Mouse (Mus musculus) MEL (cell line): ENCODE measurements at regions not wholly inside any gene's neighbourhood (a gene's known extent, or its start where the extent isn't known, plus 50 kb on each side); places are given as distances from the start of the nearest gene placed in this dataset.

Source experiments
- CHD2 ChIP-seq: IDR thresholded peaks from 2 replicates; pipeline ENCODE4 v1.6.1; 2011; ENCODE audit warnings: low read length, improper control_type of control experiment
- CTCF ChIP-seq, 3 experiments: IDR thresholded peaks in 2 of 3; conservative IDR thresholded peaks in 1 of 3; 2 replicates each; pipeline ENCODE4 v1.5.1; 2011 to 2012; ENCODE audit warnings: low read length in 3 of 3, low read depth in 2 of 3, mild to moderate bottlenecking in 2 of 3, improper control_type of control experiment in 1 of 3, inconsistent platforms in 1 of 3, mixed read lengths in 1 of 3, moderate library complexity in 1 of 3; ENCODE audit not compliant: control insufficient read depth in 1 of 3, insufficient read depth in 1 of 3, poor library complexity in 1 of 3, severe bottlenecking in 1 of 3
- E2F4 ChIP-seq: IDR thresholded peaks from 2 replicates; pipeline ENCODE4 v1.6.1; 2011; ENCODE audit warnings: low read depth, low read length, improper control_type of control experiment, borderline replicate concordance
- EP300 ChIP-seq, 2 experiments: IDR thresholded peaks; 2 replicates each; pipeline ENCODE4 v1.6.1; 2011; ENCODE audit warnings: improper control_type of control experiment in 2 of 2, low read length in 2 of 2, low read depth in 1 of 2, mild to moderate bottlenecking in 1 of 2
- POLR2A ChIP-seq, 2 experiments: IDR thresholded peaks; 2 replicates each; pipeline ENCODE4 v1.6.1; 2011 to 2012; ENCODE audit warnings: low read length in 2 of 2, mild to moderate bottlenecking in 2 of 2, control low read depth in 1 of 2, improper control_type of control experiment in 1 of 2, low read depth in 1 of 2, moderate library complexity in 1 of 2; ENCODE audit not compliant: control insufficient read depth in 1 of 2, insufficient read depth in 1 of 2, poor library complexity in 1 of 2
- POLR2AphosphoS2 ChIP-seq: IDR thresholded peaks from 2 replicates; pipeline ENCODE4 v1.6.1; 2011; ENCODE audit warnings: low read length, improper control_type of control experiment
- TCF12 ChIP-seq: IDR thresholded peaks from 2 replicates; pipeline ENCODE4 v1.6.1; 2014; ENCODE audit warnings: low read depth, mild to moderate bottlenecking, inconsistent platforms, low read length, improper control_type of control experiment, moderate library complexity
- USF1 ChIP-seq: IDR thresholded peaks from 2 replicates; pipeline ENCODE4 v1.6.1; 2014; ENCODE audit warnings: low read depth, mild to moderate bottlenecking, inconsistent platforms, low read length, improper control_type of control experiment, moderate library complexity
- ZNF384 ChIP-seq: IDR thresholded peaks from 2 replicates; pipeline ENCODE4 v1.6.1; 2012; ENCODE audit warnings: low read depth, mild to moderate bottlenecking, inconsistent platforms, low read length, improper control_type of control experiment

DNA sequence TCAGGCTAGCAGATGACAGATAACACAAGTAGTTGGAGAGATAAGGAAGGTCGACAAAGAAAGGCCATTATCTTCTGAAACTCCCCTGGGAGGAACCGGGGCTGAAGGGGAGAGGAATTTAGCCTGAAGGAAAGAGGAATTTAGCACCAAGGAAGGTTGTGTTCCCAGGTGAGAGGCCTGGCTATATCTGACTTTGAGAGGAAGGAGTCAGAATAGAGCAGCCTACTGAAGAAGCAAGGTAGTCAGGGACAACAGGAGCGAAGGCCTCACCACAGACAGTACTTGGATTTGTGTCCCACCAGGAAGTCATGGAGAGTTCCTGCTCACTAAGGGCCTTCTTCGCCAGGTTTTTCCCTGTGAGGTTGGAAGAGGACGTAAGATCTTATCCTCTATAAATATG is 102.2 kb downstream of the Tmco5 start:
- no peak for TF ChIP-seq CTCF (IDR thresholded peaks at IDR 0.05 in 2 of 3, conservative IDR thresholded peaks at IDR 0.05 in 1 of 3; ENCODE audit: control insufficient read depth in 1 of 3, insufficient read depth in 1 of 3, low read depth in 2 of 3, low read length in 3 of 3, poor library complexity in 1 of 3, severe bottlenecking in 1 of 3)
- no peak for TF ChIP-seq ZNF384
- no peak for TF ChIP-seq EP300 (IDR thresholded peaks at IDR 0.05; ENCODE audit: low read depth in 1 of 2, low read length in 2 of 2)
- no peak for TF ChIP-seq USF1
- TF ChIP-seq POLR2A (IDR thresholded peaks at IDR 0.05; ENCODE audit: control insufficient read depth in 1 of 2, insufficient read depth in 1 of 2, low read depth in 1 of 2, low read length in 2 of 2, poor library complexity in 1 of 2): no peak
- TF ChIP-seq TCF12: no peak
- no peak for TF ChIP-seq POLR2AphosphoS2
- no peak for TF ChIP-seq CHD2
- no peak for TF ChIP-seq E2F4
